22 mouse cellular contexts compared by ENCODE assay signal in genomic region chr1:190259576-190259975, GRCm38 (mm10).
DNase-seq lines count a peak whose midpoint lies in the region; ATAC-seq and TF ChIP-seq lines count a peak whose summit lies in the region.
"Had no signal": no experiment of that assay in that cellular context is flagged by ENCODE, and none has a peak within 500 bp of the region (broad histone marks: within the 10 kb centered on the region; RNA-seq: fewer than 3 reads in every experiment).

No protein-coding gene starts in this region.

- intact Hi-C loops in left cerebral cortex, postnatal 4 days (cut with DNase I): no loop called here
- intact Hi-C loops in left cerebral cortex, adult 2 months (cut with DNase I): no loop called here

- 77% methylated on average over 7 of the region's 13 CpGs for WGBS in heart, embryonic 12.5 days

- no peak for TF ChIP-seq CTCF in left cerebral cortex, adult 2 months (IDR thresholded peaks at IDR 0.05)

- DNase-seq in cerebellum, postnatal 10 days: peak; percentile 74 to 85
- DNase-seq in cerebellum, postnatal 36 days: no peak
- no peak for DNase-seq in heart, adult 8-10 months (ENCODE audit: low spot score)
- DNase-seq in left cerebral cortex, postnatal 4 days: peak; percentile 79
- no peak for DNase-seq in left cerebral cortex, adult 2 months (ENCODE audit: extremely low spot score in 1 of 2, low spot score in 2 of 2)
- peak; percentile 14 for DNase-seq in right cerebral cortex, postnatal 14 days
- no peak for DNase-seq in testis, postnatal 10 days (ENCODE audit: low spot score)
- DNase-seq: adrenal gland, postnatal 10 days; cerebellum, adult 9-11 months; kidney, adult 11 months; kidney, postnatal 14 days; liver; lung, adult 2 months; lung, postnatal 4 days; thymus, postnatal 14 days had no signal

- H3K4me3 ChIP-seq in heart, embryonic 12.5 days: no peak overlapping the region
- H3K4me3 ChIP-seq in left cerebral cortex, adult 2 months: no peak overlapping the region
- H3K4me3 ChIP-seq: embryonic facial prominence, embryonic 10.5 days; erythroblast, embryonic 14.5 days; heart, embryonic 10.5 days; hindbrain, embryonic 12.5 days; neural tube, embryonic 13.5 days; stomach, embryonic 15.5 days had no signal

- 0 out of 2 replicates have a peak, but pooled peaks cover 4% of the 10 kb centered on the region for H3K27me3 ChIP-seq in heart, embryonic 12.5 days (replicated peaks)
- H3K27me3 ChIP-seq: neural tube, embryonic 13.5 days; stomach, embryonic 15.5 days had no signal

- H3K9me3 ChIP-seq in heart, embryonic 12.5 days (replicated peaks): no peaks in the 10 kb centered on the region
- H3K9me3 ChIP-seq: embryonic facial prominence, embryonic 10.5 days; heart, embryonic 10.5 days; hindbrain, embryonic 12.5 days; neural tube, embryonic 13.5 days; stomach, embryonic 15.5 days had no signal

- H3K36me3 ChIP-seq in heart, embryonic 12.5 days: no peaks in the 10 kb centered on the region
- H3K36me3 ChIP-seq: embryonic facial prominence, embryonic 10.5 days; heart, embryonic 10.5 days; hindbrain, embryonic 12.5 days; neural tube, embryonic 13.5 days; stomach, embryonic 15.5 days had no signal

- no peak overlapping the region for H3K9ac ChIP-seq in heart, embryonic 12.5 days
- H3K9ac ChIP-seq: hindbrain, embryonic 12.5 days; neural tube, embryonic 13.5 days; stomach, embryonic 15.5 days had no signal

- no peak overlapping the region for H3K27ac ChIP-seq in heart, embryonic 12.5 days (ENCODE audit: poor library complexity, severe bottlenecking)
- no peak overlapping the region for H3K27ac ChIP-seq in left cerebral cortex, adult 2 months
- H3K27ac ChIP-seq: embryonic facial prominence, embryonic 10.5 days; heart, embryonic 10.5 days; hindbrain, embryonic 12.5 days; neural tube, embryonic 13.5 days; stomach, embryonic 15.5 days had no signal

- H3K4me2 ChIP-seq in heart, embryonic 12.5 days: no peak overlapping the region
- H3K4me2 ChIP-seq: hindbrain, embryonic 12.5 days; neural tube, embryonic 13.5 days; stomach, embryonic 15.5 days had no signal

- H3K4me1 ChIP-seq in heart, embryonic 12.5 days (replicated peaks): peaks cover 6% of the 10 kb centered on the region; the same call in 1 of the 2 replicates
- H3K4me1 ChIP-seq: stomach, embryonic 15.5 days had no signal

- ATAC-seq in heart, embryonic 12.5 days (ENCODE audit: insufficient number of reproducible peaks, low FRiP score): 0 out of 2 replicates have a peak, but pooled peaks have one; percentile 36

Comparison
In these comparisons a context has a peak if more than half of its experiments do, and no peak if none do; other contexts are left out.
1. DNase-seq: peak in cerebellum, postnatal 10 days (2 of 2), left cerebral cortex, postnatal 4 days (single experiment) and right cerebral cortex, postnatal 14 days (single experiment); none in cerebellum, postnatal 36 days (0 of 2), heart, adult 8-10 months (single experiment), left cerebral cortex, adult 2 months (0 of 2) and testis, postnatal 10 days (single experiment).